In the genomic region with DNA sequence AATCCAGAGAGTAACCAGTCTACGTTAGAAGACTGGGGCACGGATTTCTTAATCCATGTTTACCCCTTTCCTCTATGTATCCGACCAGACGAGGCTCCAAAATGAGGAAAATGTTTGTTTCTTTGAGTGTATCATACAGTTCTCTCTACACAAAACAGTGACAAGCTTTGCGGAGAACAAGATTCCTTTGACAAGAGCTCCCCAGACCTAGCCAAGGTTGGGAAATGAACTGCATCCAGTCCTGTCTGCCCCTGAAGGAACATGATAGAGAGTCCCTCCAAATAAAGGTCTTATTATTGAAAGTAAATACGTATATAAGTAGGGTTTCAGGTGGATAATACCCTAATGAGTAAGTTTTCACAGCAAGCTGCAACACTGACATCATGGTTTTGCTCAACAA, we compare ENCODE assay signal across 25 mouse cellular contexts.
DNase-seq lines count a peak whose midpoint lies in the region; ATAC-seq and TF ChIP-seq lines count a peak whose summit lies in the region.
"Had no signal": no experiment of that assay in that cellular context is flagged by ENCODE, and none has a peak within 500 bp of the region (broad histone marks: within the 10 kb centered on the region; RNA-seq: fewer than 3 reads in every experiment).

No protein-coding gene starts in this region.

- peak overlapping the region; percentile 57 for H3K27ac ChIP-seq in heart, embryonic 11.5 days (ENCODE audit: low read depth, low read length)
- no peak overlapping the region for H3K27ac ChIP-seq in liver, postnatal 0 days (ENCODE audit: low read depth)
- no peak overlapping the region for H3K27ac ChIP-seq in liver, embryonic 12.5 days
- H3K27ac ChIP-seq in heart, embryonic 14.5 days (replicated peaks in 1 of 2; ENCODE audit: control insufficient read depth in 1 of 2, insufficient read depth in 1 of 2, low read depth in 2 of 2, low read length in 2 of 2), result peak overlapping the region; percentile 78 to 87
- peak overlapping the region; percentile 87 for H3K27ac ChIP-seq in heart, embryonic 16.5 days (ENCODE audit: low read length)
- H3K27ac ChIP-seq: hindbrain, embryonic 13.5 days; liver, embryonic 13.5 days; midbrain, embryonic 13.5 days had no signal

- no peak for ATAC-seq in heart, embryonic 11.5 days (replicated peaks; ENCODE audit: insufficient number of reproducible peaks, low FRiP score, low TSS enrichment)
- ATAC-seq in liver, postnatal 0 days, result no peak
- no peak for ATAC-seq in liver, embryonic 12.5 days
- ATAC-seq in heart, embryonic 14.5 days (ENCODE audit: insufficient number of reproducible peaks, insufficient read depth, low FRiP score, low read depth), result no peak
- peak; percentile 21; the same call in 1 of the 2 replicates for ATAC-seq in heart, embryonic 16.5 days (replicated peaks; ENCODE audit: extremely low read depth, insufficient read depth, low FRiP score)
- ATAC-seq: activated CD4-positive, CD25-positive, alpha-beta regulatory T cell, adult 4 months; forebrain, embryonic 14.5 days; midbrain, embryonic 13.5 days had no signal

- no peak for DNase-seq in heart, postnatal 25 days (ENCODE audit: low spot score)
- no peak for DNase-seq in liver, postnatal 0 days
- DNase-seq in cerebellum, adult 11 months, result no peak
- no peak for DNase-seq in testis, postnatal 10 days (ENCODE audit: low spot score)
- DNase-seq: adrenal gland, adult 2 months; adrenal gland, postnatal 36 days; B cell, adult 2 months; cerebellum, adult 2 months; cerebellum, postnatal 36 days; gastrocnemius, postnatal 25 days; kidney, adult 11 months; kidney, postnatal 25 days; left cerebral cortex, postnatal 4 days; liver, embryonic 13.5 days; lung, adult 2 months; lung, postnatal 36 days had no signal

- H3K9ac ChIP-seq in heart, embryonic 11.5 days (ENCODE audit: low read depth, low read length), result no peak overlapping the region
- H3K9ac ChIP-seq in liver, postnatal 0 days (replicated peaks), result no peak overlapping the region
- no peak overlapping the region for H3K9ac ChIP-seq in liver, embryonic 12.5 days
- H3K9ac ChIP-seq in heart, embryonic 14.5 days (ENCODE audit: low read length), result no peak overlapping the region
- H3K9ac ChIP-seq in heart, embryonic 16.5 days (ENCODE audit: low read length), result no peak overlapping the region
- H3K9ac ChIP-seq: hindbrain, embryonic 13.5 days; liver, embryonic 13.5 days; midbrain, embryonic 13.5 days had no signal

- intact Hi-C loops in heart, postnatal 25 days (cut with DNase I), result loop anchor here (5.0 to 10.0 kb wide), 2 partner anchors 47 to 140 kb away; no protein-coding TSS in a partner anchor

- no peak for TF ChIP-seq EP300 in liver, postnatal 0 days (IDR thresholded peaks at IDR 0.05; ENCODE audit: low read depth)

- H3K4me2 ChIP-seq in heart, embryonic 11.5 days, result no peak overlapping the region
- H3K4me2 ChIP-seq in liver, postnatal 0 days (ENCODE audit: low read depth, low read length), result no peak overlapping the region
- H3K4me2 ChIP-seq in liver, embryonic 12.5 days, result no peak overlapping the region
- peak overlapping the region; percentile 16; the same call in 1 of the 2 replicates for H3K4me2 ChIP-seq in heart, embryonic 14.5 days (ENCODE audit: low read length)
- peak overlapping the region; percentile 16; the same call in 1 of the 2 replicates for H3K4me2 ChIP-seq in heart, embryonic 16.5 days (ENCODE audit: low read depth, low read length)
- H3K4me2 ChIP-seq: hindbrain, embryonic 13.5 days; liver, embryonic 13.5 days; midbrain, embryonic 13.5 days had no signal

- H3K4me3 ChIP-seq in heart, embryonic 11.5 days (ENCODE audit: low read depth, low read length), result no peak overlapping the region
- no peak overlapping the region for H3K4me3 ChIP-seq in liver, postnatal 0 days (ENCODE audit: low read depth, low read length)
- no peak overlapping the region for H3K4me3 ChIP-seq in liver, embryonic 12.5 days
- no peak overlapping the region for H3K4me3 ChIP-seq in heart, embryonic 14.5 days (ENCODE audit: control insufficient read depth in 1 of 2, insufficient read depth in 1 of 2, low read depth in 1 of 2, low read length in 2 of 2)
- no peak overlapping the region for H3K4me3 ChIP-seq in heart, embryonic 16.5 days (ENCODE audit: low read length)
- H3K4me3 ChIP-seq: hindbrain, embryonic 13.5 days; liver, embryonic 13.5 days; megakaryocyte, embryonic 14.5 days; midbrain, embryonic 13.5 days had no signal

- no peaks in the 10 kb centered on the region; the same call in 1 of the 2 replicates for H3K36me3 ChIP-seq in heart, embryonic 11.5 days (ENCODE audit: control insufficient read depth, insufficient read depth, low read length)
- H3K36me3 ChIP-seq in liver, postnatal 0 days (replicated peaks; ENCODE audit: insufficient read depth, low read length), result no peaks in the 10 kb centered on the region
- no peaks in the 10 kb centered on the region for H3K36me3 ChIP-seq in liver, embryonic 12.5 days
- peaks cover 24% of the 10 kb centered on the region for H3K36me3 ChIP-seq in heart, embryonic 14.5 days (ENCODE audit: control insufficient read depth, insufficient read depth, low read length)
- H3K36me3 ChIP-seq in heart, embryonic 16.5 days (ENCODE audit: control insufficient read depth, insufficient read depth), result peaks cover 8% of the 10 kb centered on the region
- H3K36me3 ChIP-seq: hindbrain, embryonic 13.5 days; liver, embryonic 13.5 days; midbrain, embryonic 13.5 days had no signal

- peaks cover 25% of the 10 kb centered on the region; the same call in 1 of the 2 replicates for H3K4me1 ChIP-seq in heart, embryonic 11.5 days (ENCODE audit: control insufficient read depth, insufficient read depth, low read length)
- H3K4me1 ChIP-seq in liver, postnatal 0 days (ENCODE audit: insufficient read depth), result no peaks in the 10 kb centered on the region; the same call in 1 of the 2 replicates
- no peaks in the 10 kb centered on the region for H3K4me1 ChIP-seq in liver, embryonic 12.5 days
- peaks cover 9 to 49% of the 10 kb centered on the region in 2 experiments; a peak in 3 of 4 replicates for H3K4me1 ChIP-seq in heart, embryonic 14.5 days (ENCODE audit: control insufficient read depth in 2 of 2, insufficient read depth in 2 of 2, low read length in 2 of 2)
- peaks cover 28% of the 10 kb centered on the region for H3K4me1 ChIP-seq in heart, embryonic 16.5 days (ENCODE audit: control insufficient read depth, insufficient read depth, low read length)
- H3K4me1 ChIP-seq: hindbrain, embryonic 13.5 days; liver, embryonic 13.5 days; megakaryocyte, embryonic 14.5 days; midbrain, embryonic 13.5 days had no signal

- WGBS in heart, embryonic 11.5 days (ENCODE audit: insufficient replicate concordance), result 46% methylated on average over 6 of the region's 6 CpGs
- WGBS in liver, postnatal 0 days (ENCODE audit: insufficient replicate concordance), result 74% methylated on average over 6 of the region's 6 CpGs
- WGBS in liver, embryonic 12.5 days (ENCODE audit: insufficient replicate concordance), result 69% methylated on average over 6 of the region's 6 CpGs
- 27% methylated on average over 6 of the region's 6 CpGs for WGBS in heart, embryonic 14.5 days
- WGBS in heart, embryonic 16.5 days, result 43% methylated on average over 6 of the region's 6 CpGs

- TF ChIP-seq CTCF in liver, postnatal 0 days (IDR thresholded peaks at IDR 0.05; ENCODE audit: low read depth), result 0 out of 2 replicates have a peak, but pooled peaks have one; percentile 19

- H3K27me3 ChIP-seq in heart, embryonic 11.5 days (ENCODE audit: control insufficient read depth, insufficient read depth, low read length), result no peaks in the 10 kb centered on the region
- H3K27me3 ChIP-seq in liver, postnatal 0 days (ENCODE audit: insufficient read depth, low read length), result no peaks in the 10 kb centered on the region
- H3K27me3 ChIP-seq in liver, embryonic 12.5 days (replicated peaks), result no peaks in the 10 kb centered on the region
- no peaks in the 10 kb centered on the region for H3K27me3 ChIP-seq in heart, embryonic 14.5 days (ENCODE audit: control insufficient read depth, insufficient read depth, low read length)
- H3K27me3 ChIP-seq in heart, embryonic 16.5 days (ENCODE audit: control insufficient read depth, insufficient read depth, low read length), result no peaks in the 10 kb centered on the region
- H3K27me3 ChIP-seq: hindbrain, embryonic 13.5 days; liver, embryonic 13.5 days; megakaryocyte, embryonic 14.5 days; midbrain, embryonic 13.5 days had no signal

- no peaks in the 10 kb centered on the region for H3K9me3 ChIP-seq in heart, embryonic 11.5 days (replicated peaks; ENCODE audit: control insufficient read depth, low read length)
- H3K9me3 ChIP-seq in liver, postnatal 0 days (ENCODE audit: low read length), result no peaks in the 10 kb centered on the region
- no peaks in the 10 kb centered on the region for H3K9me3 ChIP-seq in liver, embryonic 12.5 days (replicated peaks)
- no peaks in the 10 kb centered on the region for H3K9me3 ChIP-seq in heart, embryonic 14.5 days (ENCODE audit: control insufficient read depth, low read length)
- H3K9me3 ChIP-seq in heart, embryonic 16.5 days (replicated peaks; ENCODE audit: control insufficient read depth, low read length), result no peaks in the 10 kb centered on the region
- H3K9me3 ChIP-seq: hindbrain, embryonic 13.5 days; liver, embryonic 13.5 days; megakaryocyte, embryonic 14.5 days; midbrain, embryonic 13.5 days had no signal

Comparison
In these comparisons a context has a peak if more than half of its experiments do, and no peak if none do; other contexts are left out.
1. H3K4me2 ChIP-seq: peak in heart, embryonic 14.5 days (single experiment) and heart, embryonic 16.5 days (single experiment); none in heart, embryonic 11.5 days (single experiment), liver, postnatal 0 days (single experiment) and liver, embryonic 12.5 days (single experiment).
2. H3K27ac ChIP-seq: peak in heart, embryonic 11.5 days (single experiment), heart, embryonic 14.5 days (2 of 2) and heart, embryonic 16.5 days (single experiment); none in liver, postnatal 0 days (single experiment) and liver, embryonic 12.5 days (single experiment).